Mouse (Mus musculus) brain, embryonic 14.5 days (tissue): ENCODE data around the gene Vrk3.

Experiments
- CTCF ChIP-seq: fragments of 200-500 bp; IDR thresholded peaks from 2 replicates; pipeline ENCODE4 v1.5.1; 2012; ENCODE audit warnings: inconsistent platforms, mild to moderate bottlenecking, moderate library complexity, borderline replicate concordance; ENCODE audit not compliant: insufficient read depth, insufficient read length; ENCODE audit errors: extremely low read depth
- POLR2A ChIP-seq: fragments of 200-500 bp; IDR thresholded peaks from 2 replicates; pipeline ENCODE4 v1.6.1; 2012; ENCODE audit warnings: mild to moderate bottlenecking, inconsistent platforms, borderline replicate concordance; ENCODE audit not compliant: poor library complexity, insufficient read depth, insufficient read length, severe bottlenecking; ENCODE audit errors: extremely low read depth

- TF ChIP-seq POLR2A = no peak
- TF ChIP-seq CTCF = no peak
Observed at GRCm38 (mm10) chr7:44810365-44810764, 62.2 kb downstream of the Vrk3 start.
